Mouse (Mus musculus): ENCODE results near the gene Mcm3ap.

DNA sequence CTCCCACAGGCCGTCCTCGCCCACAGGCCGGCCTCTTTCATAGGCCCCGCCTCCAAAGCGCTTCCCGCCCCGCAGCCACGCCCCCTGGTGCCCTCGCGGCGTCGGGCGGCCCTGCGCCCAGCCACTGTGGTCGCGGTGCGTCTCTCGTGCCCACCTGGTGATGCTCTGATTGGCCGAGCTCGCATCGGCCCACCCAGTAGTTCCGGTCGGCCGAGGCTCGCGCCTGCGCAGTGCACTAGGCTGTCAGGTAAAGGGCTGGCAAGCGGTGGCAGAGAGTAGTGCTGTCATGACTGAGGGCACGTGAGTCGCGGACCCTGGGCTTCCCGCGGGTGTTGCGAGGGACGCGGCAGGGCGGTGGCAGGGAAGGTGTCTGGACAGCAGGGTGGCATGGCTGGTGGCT lies 62.6 kb downstream of the Mcm3ap start, which contains the start of gene Lss:
- no peak for TF ChIP-seq CTCF (IDR thresholded peaks at IDR 0.05; ENCODE audit: low read depth, low read length)
- no peak for TF ChIP-seq TAL1 (conservative IDR thresholded peaks at IDR 0.05; ENCODE audit: low read depth, low read length)
- no peak for TF ChIP-seq POLR2AphosphoS5 (IDR thresholded peaks at IDR 0.05; ENCODE audit: insufficient replicate concordance, low read depth, low read length)
- no peak for TF ChIP-seq GATA2 (IDR thresholded peaks at IDR 0.05; ENCODE audit: borderline replicate concordance, low read depth, low read length)
